Mouse (Mus musculus) embryonic fibroblast, embryonic 13.5 days (primary cell): ENCODE measurements at regions not wholly inside any gene's neighbourhood (a gene's known extent, or its start where the extent isn't known, plus 50 kb on each side); places are given as distances from the start of the nearest gene placed in this dataset.

Experiments used
- CTCF ChIP-seq: IDR thresholded peaks from 2 replicates; pipeline ENCODE4 v1.5.1; 2011; ENCODE audit warnings: mild to moderate bottlenecking, control low read depth, low read length, moderate library complexity, borderline replicate concordance; ENCODE audit not compliant: insufficient read depth
- POLR2A ChIP-seq: IDR thresholded peaks from 2 replicates; pipeline ENCODE4 v1.6.1; 2011; ENCODE audit warnings: low read depth, mild to moderate bottlenecking, control low read depth, low read length, moderate library complexity

DNA sequence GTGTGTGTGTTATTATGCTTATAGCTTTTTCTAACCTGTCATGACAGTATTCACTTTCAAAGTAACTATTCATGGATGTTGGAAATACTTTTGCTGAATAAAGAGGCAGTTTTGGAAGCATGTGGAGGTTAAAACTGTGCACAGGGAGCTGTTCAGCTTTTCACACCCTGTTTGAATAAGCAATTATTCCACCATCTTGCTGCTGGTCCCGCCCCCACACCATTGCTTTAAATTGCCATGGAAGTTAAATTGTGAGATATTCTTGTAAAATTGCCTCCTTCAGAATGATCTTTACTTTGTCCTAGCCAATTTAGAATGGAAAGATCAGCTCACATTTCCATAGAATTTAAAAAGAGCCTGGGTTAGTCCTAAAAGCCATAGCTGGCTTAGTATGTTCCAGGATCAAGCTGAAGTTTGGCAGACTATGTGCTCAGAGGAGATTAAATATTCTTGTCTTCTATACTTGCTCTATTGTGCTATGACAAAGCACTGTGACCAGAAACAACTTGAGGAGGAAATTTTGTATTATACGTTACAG, 328.4 kb upstream of the Agtr1b start:
- TF ChIP-seq POLR2A (no peak), CTCF (no peak)
